In genomic region chr11:68446547-68446946, GRCm38 (mm10) we compare ENCODE assay signal across 25 mouse cellular contexts. TPM values are rescaled to one million over a fixed set of nuclear protein-coding genes. Genes with fewer than 3 reads are reported as not detected.
DNase-seq lines count a peak whose midpoint lies in the region; ATAC-seq and TF ChIP-seq lines count a peak whose summit lies in the region.
"Had no signal": no experiment of that assay in that cellular context is flagged by ENCODE, and none has a peak within 500 bp of the region (broad histone marks: within the 10 kb centered on the region; RNA-seq: fewer than 3 reads in every experiment).

No protein-coding gene starts in this region.

- no peak overlapping the region for H3ac ChIP-seq in C2C12 (ENCODE audit: control insufficient read depth, insufficient read length, low read depth)

- TF ChIP-seq POLR2A in embryonic fibroblast, embryonic 13.5 days (IDR thresholded peaks at IDR 0.05; ENCODE audit: low read depth, low read length), result no peak

- no peak overlapping the region for H3K4me3 ChIP-seq in C2C12 (ENCODE audit: insufficient read depth, poor library complexity, severe bottlenecking)
- H3K4me3 ChIP-seq in embryonic fibroblast, embryonic 13.5 days (ENCODE audit: insufficient read depth, low read length), result no peak overlapping the region
- no peak overlapping the region for H3K4me3 ChIP-seq in forebrain, embryonic 16.5 days (replicated peaks; ENCODE audit: low read length)
- H3K4me3 ChIP-seq: embryonic facial prominence, embryonic 13.5 days; forebrain, embryonic 13.5 days; heart, embryonic 10.5 days; hindbrain, embryonic 12.5 days; intestine, embryonic 15.5 days had no signal

- no peak for TF ChIP-seq CTCF in C2C12 (IDR thresholded peaks at IDR 0.05; ENCODE audit: control insufficient read depth, insufficient read depth, insufficient read length)
- TF ChIP-seq CTCF in embryonic fibroblast, embryonic 13.5 days (IDR thresholded peaks at IDR 0.05; ENCODE audit: borderline replicate concordance, insufficient read depth, low read length), result no peak

- no peaks in the 10 kb centered on the region for H3K9me3 ChIP-seq in forebrain, embryonic 16.5 days (ENCODE audit: control insufficient read depth, low read length)
- H3K9me3 ChIP-seq: embryonic facial prominence, embryonic 13.5 days; forebrain, embryonic 13.5 days; heart, embryonic 10.5 days; hindbrain, embryonic 12.5 days; intestine, embryonic 15.5 days had no signal

- no peaks in the 10 kb centered on the region for H3K79me3 ChIP-seq in C2C12 (ENCODE audit: low read depth)

- peak; percentile 79 for DNase-seq in 3T3-L1 (ENCODE audit: low read depth, low spot score)
- DNase-seq in retina, postnatal 1 day, result no peak
- DNase-seq in embryo, embryonic 10 days (ENCODE audit: low spot score), result no peak
- DNase-seq in spleen, adult 12 weeks (ENCODE audit: low spot score), result no peak
- DNase-seq: adrenal gland, adult 8-10 months; adrenal gland, postnatal 36 days; cerebellum, adult 11 months; cerebellum, adult 8-10 months; cerebellum, postnatal 14 days; gastrocnemius, postnatal 36 days; heart, adult 18-20 months; heart, postnatal 10 days; heart, postnatal 4 days had no signal

- H3K79me2 ChIP-seq in C2C12 (ENCODE audit: control insufficient read depth, insufficient read depth), result no peaks in the 10 kb centered on the region

- 96% methylated on average over 4 of the region's 4 CpGs for WGBS in forebrain, embryonic 16.5 days

- peak overlapping the region; percentile 95 for H3K27ac ChIP-seq in embryonic fibroblast, embryonic 13.5 days (ENCODE audit: insufficient read depth, low read length)
- no peak overlapping the region for H3K27ac ChIP-seq in forebrain, embryonic 16.5 days (ENCODE audit: low read length)
- H3K27ac ChIP-seq: embryonic facial prominence, embryonic 13.5 days; forebrain, embryonic 13.5 days; heart, embryonic 10.5 days; hindbrain, embryonic 12.5 days; intestine, embryonic 15.5 days had no signal

- no peaks in the 10 kb centered on the region for H3K36me3 ChIP-seq in C2C12 (ENCODE audit: control insufficient read depth, insufficient read depth)
- no peaks in the 10 kb centered on the region for H3K36me3 ChIP-seq in forebrain, embryonic 16.5 days (ENCODE audit: control insufficient read depth, insufficient read depth)
- H3K36me3 ChIP-seq: embryonic facial prominence, embryonic 13.5 days; heart, embryonic 10.5 days; hindbrain, embryonic 12.5 days; intestine, embryonic 15.5 days had no signal

- ATAC-seq in megakaryocyte, adult 5-6 weeks (ENCODE audit: poor library complexity, severe bottlenecking), result peak; percentile 16; the same call in 1 of the 2 replicates
- ATAC-seq in forebrain, embryonic 16.5 days, result no peak
- ATAC-seq: forebrain, embryonic 13.5 days; hindbrain, embryonic 16.5 days; intestine, embryonic 15.5 days had no signal

- peaks cover 28% of the 10 kb centered on the region for H3K4me1 ChIP-seq in embryonic fibroblast, embryonic 13.5 days (ENCODE audit: control insufficient read depth, insufficient read depth, low read length)
- H3K4me1 ChIP-seq in forebrain, embryonic 16.5 days (replicated peaks; ENCODE audit: control insufficient read depth, insufficient read depth, low read length), result no peaks in the 10 kb centered on the region

- no peak overlapping the region for H3K4me2 ChIP-seq in forebrain, embryonic 16.5 days (ENCODE audit: low read length)
- H3K4me2 ChIP-seq: embryonic facial prominence, embryonic 13.5 days; forebrain, embryonic 13.5 days; hindbrain, embryonic 12.5 days; intestine, embryonic 15.5 days had no signal

- no peak overlapping the region for H3K9ac ChIP-seq in forebrain, embryonic 16.5 days (replicated peaks; ENCODE audit: low read depth, low read length)
- H3K9ac ChIP-seq: embryonic facial prominence, embryonic 13.5 days; forebrain, embryonic 13.5 days; hindbrain, embryonic 12.5 days; intestine, embryonic 15.5 days had no signal

- no peaks in the 10 kb centered on the region for H3K27me3 ChIP-seq in C2C12 (ENCODE audit: control insufficient read depth, insufficient read depth, insufficient read length)
- no peaks in the 10 kb centered on the region for H3K27me3 ChIP-seq in forebrain, embryonic 16.5 days (replicated peaks; ENCODE audit: control insufficient read depth, insufficient read depth, low read length)
- H3K27me3 ChIP-seq: CH12.LX; forebrain, embryonic 13.5 days; hindbrain, embryonic 12.5 days; intestine, embryonic 15.5 days had no signal

TF ChIP-seq in C2C12, 6 proteins besides CTCF, POLR2A, EP300 and RAD21:
- TF ChIP-seq MAX (IDR thresholded peaks at IDR 0.05) (no peak), MYOG (IDR thresholded peaks at IDR 0.05; ENCODE audit: control insufficient read depth, extremely low read depth, insufficient read length) (no peak), USF1 (IDR thresholded peaks at IDR 0.05; ENCODE audit: low read depth) (no peak), FOSL1 (IDR thresholded peaks at IDR 0.05; ENCODE audit: insufficient read depth, low read length, poor library complexity, severe bottlenecking) (peak; percentile 87), CEBPB (IDR thresholded peaks at IDR 0.05; ENCODE audit: low read depth) (no peak), MYOD1 (IDR thresholded peaks at IDR 0.05; ENCODE audit: control insufficient read depth, insufficient read length, low read depth) (no peak)

RNA-seq across cellular contexts. Expression of gene Pik3r5, which starts 14.6 kb away (rescaled TPM):
- 0.89 TPM for polyA plus RNA-seq in C2C12 (2012; fragmentation: generic; extraction: Trizol)
- polyA plus RNA-seq in embryonic fibroblast, embryonic 13.5 days (2011; ENCODE audit: insufficient read length, low read depth, missing spikeins), result 0.86 and 1.3 TPM in 2 replicates
- 55.3 and 61.8 TPM in 2 replicates for total RNA-seq in megakaryocyte, adult 5-6 weeks (2015)
- 37.0 and 40.8 TPM in 2 replicates for total RNA-seq in megakaryocyte, adult 5-6 weeks (2017)
- polyA plus RNA-seq in forebrain, embryonic 16.5 days (2015; fragmentation: Nextera tagmentation; extraction: Ambion mirVana), result 0.11 and 0.14 TPM in 2 replicates

RNA-seq across cellular contexts. Expression of gene Ntn1, which starts 45.9 kb away (rescaled TPM):
- polyA plus RNA-seq in C2C12 (2012; fragmentation: generic; extraction: Trizol), result 19.4 TPM
- polyA plus RNA-seq in embryonic fibroblast, embryonic 13.5 days (2011; ENCODE audit: insufficient read length, low read depth, missing spikeins), result 3.7 and 6.1 TPM in 2 replicates
- not detected in 2 replicates for total RNA-seq in megakaryocyte, adult 5-6 weeks (2015)
- total RNA-seq in megakaryocyte, adult 5-6 weeks (2017), result 0.08 TPM in 1 of 2 replicates, not detected in the other
- polyA plus RNA-seq in forebrain, embryonic 16.5 days (2015; fragmentation: Nextera tagmentation; extraction: Ambion mirVana), result 6.8 and 9.4 TPM in 2 replicates
- total RNA-seq: common myeloid progenitor, adult 5-6 weeks had no signal

RNA-seq across cellular contexts. Expression of gene Pik3r6, which starts 56.3 kb away (rescaled TPM):
- polyA plus RNA-seq in C2C12 (2012; fragmentation: generic; extraction: Trizol), result not detected
- polyA plus RNA-seq in embryonic fibroblast, embryonic 13.5 days (2011; ENCODE audit: insufficient read length, low read depth, missing spikeins), result not detected in 2 replicates
- 35.9 TPM in 2 replicates for total RNA-seq in megakaryocyte, adult 5-6 weeks (2015)
- 63.6 and 67.3 TPM in 2 replicates for total RNA-seq in megakaryocyte, adult 5-6 weeks (2017)
- 1.8 and 2.2 TPM in 2 replicates for polyA plus RNA-seq in forebrain, embryonic 16.5 days (2015; fragmentation: Nextera tagmentation; extraction: Ambion mirVana)
